Mouse (Mus musculus): ENCODE measurements around the gene Chdh.
A peak's percentile ranks its signal among the peaks of the same experiment; 100 is the strongest.

The Chdh gene

GRCm38 (mm10) chr14:30008733-30009575 lies at the start of gene Chdh, which contains the start of gene Il17rb:
Gene Chdh, plus strand, starts transcription at chr14:30009023.
Gene Il17rb, minus strand, starts transcription at chr14:30008896.
- peak; percentile 92 for DNase-seq

GRCm38 (mm10) chr14:29967611-29968010 lies 41.2 kb upstream of the Chdh start:
- no peak for DNase-seq

- peak; percentile 99 for DNase-seq
These were observed 40.6 kb upstream of the Chdh start, which contains the start of gene Selenok for GRCm38 (mm10) chr14:29968075-29968821. Gene Selenok, plus strand, starts transcription at chr14:29968308.

GRCm38 (mm10) chr14:29971446-29971845 lies 37.4 kb upstream of the Chdh start:
- no peak for DNase-seq

GRCm38 (mm10) chr14:29971993-29972392 lies 36.8 kb upstream of the Chdh start:
- DNase-seq = no peak

GRCm38 (mm10) chr14:29976927-29977326 lies 31.9 kb upstream of the Chdh start:
- no peak for DNase-seq

- DNase-seq = peak; percentile 93
These were observed 30.3 kb upstream of the Chdh start, which contains the start of gene Actr8 for GRCm38 (mm10) chr14:29978254-29979204. Gene Actr8, plus strand, starts transcription at chr14:29978337.

GRCm38 (mm10) chr14:29980447-29981205 lies 28.2 kb upstream of the Chdh start:
- DNase-seq = peak; percentile 69

- DNase-seq = no peak
These were observed 22.7 kb upstream of the Chdh start for GRCm38 (mm10) chr14:29986096-29986495.

- no peak for DNase-seq
These were observed 21.5 kb upstream of the Chdh start for GRCm38 (mm10) chr14:29987276-29987675.

GRCm38 (mm10) chr14:29987739-29988138 lies 21.1 kb upstream of the Chdh start:
- peak; percentile 53 for DNase-seq

- DNase-seq = peak; percentile 58
These were observed 20.5 kb upstream of the Chdh start for GRCm38 (mm10) chr14:29988337-29988736.

- DNase-seq = no peak
These were observed 13.8 kb upstream of the Chdh start for GRCm38 (mm10) chr14:29994976-29995375.

- peak; percentile 92 for DNase-seq
These were observed 12.6 kb upstream of the Chdh start for GRCm38 (mm10) chr14:29996000-29996751.

- DNase-seq = no peak
These were observed 11.5 kb upstream of the Chdh start for GRCm38 (mm10) chr14:29997345-29997744.

GRCm38 (mm10) chr14:29998747-29999474 lies 9.9 kb upstream of the Chdh start:
- no peak for DNase-seq

- DNase-seq = no peak
These were observed 9.4 kb upstream of the Chdh start for GRCm38 (mm10) chr14:29999475-29999811.

GRCm38 (mm10) chr14:30009864-30010560 lies 1.2 kb downstream of the Chdh start:
- DNase-seq = peak; percentile 98

GRCm38 (mm10) chr14:30011886-30012560 lies 3.2 kb downstream of the Chdh start:
- peak; percentile 95 for DNase-seq
